Mouse (Mus musculus) ES-E14 (cell line): ENCODE measurements around the gene Ube2j2. TPM values are rescaled to one million over a fixed set of nuclear protein-coding genes. Genes with fewer than 3 reads are reported as not detected.

ENCODE experiments used
- DNase-seq: peaks from one replicate; pipeline ENCODE4 v3.0.0-alpha.2; 2013; ENCODE audit warnings: low read depth, low spot score
- H3K27ac ChIP-seq: 2 replicates; pipeline ENCODE4 v1.5.1; 2012; ENCODE audit warnings: low read depth, mild to moderate bottlenecking, low read length, moderate library complexity, mixed read lengths; ENCODE audit not compliant: poor library complexity, insufficient read depth, severe bottlenecking
- H3K36me3 ChIP-seq: 2 replicates; pipeline ENCODE4 v1.6.1; 2012; ENCODE audit warnings: mild to moderate bottlenecking, low read length, moderate library complexity, mixed read lengths; ENCODE audit not compliant: control insufficient read depth, poor library complexity, insufficient read depth, severe bottlenecking
- H3K4me1 ChIP-seq, 2 experiments: fragments of 150-350 bp in 1 of 2; sonication (generic) in 1 of 2; 2 replicates each; pipeline ENCODE4 v1.6.1; 2012; ENCODE audit warnings: low read length in 2 of 2, mild to moderate bottlenecking in 1 of 2, mixed read lengths in 1 of 2; ENCODE audit not compliant: control insufficient read depth in 2 of 2, insufficient read depth in 2 of 2, poor library complexity in 1 of 2
- H3K4me3 ChIP-seq, 2 experiments: fragments of 150-350 bp in 1 of 2; sonication (generic) in 1 of 2; 2 replicates each; pipeline ENCODE4 v1.5.1; 2012; ENCODE audit warnings: low read length in 2 of 2, low read depth in 1 of 2, mild to moderate bottlenecking in 1 of 2, mixed read lengths in 1 of 2; ENCODE audit not compliant: insufficient read depth in 1 of 2, poor library complexity in 1 of 2, severe bottlenecking in 1 of 2
- H3K9ac ChIP-seq: 2 replicates; pipeline ENCODE4 v1.6.1; 2012; ENCODE audit warnings: low read depth, mild to moderate bottlenecking, low read length, mixed read lengths; ENCODE audit not compliant: poor library complexity, insufficient read depth, severe bottlenecking
- H3K9me3 ChIP-seq: fragments of 150-350 bp; sonication (generic); 2 replicates; pipeline ENCODE4 v1.6.1; 2012; ENCODE audit warnings: low read depth, mild to moderate bottlenecking, low read length; ENCODE audit not compliant: control insufficient read depth, insufficient read depth
- CHD2 ChIP-seq: IDR thresholded peaks from 2 replicates; pipeline ENCODE4 v1.6.1; 2014; ENCODE audit warnings: mild to moderate bottlenecking, low read depth, low read length, inconsistent platforms
- HCFC1 ChIP-seq: IDR thresholded peaks from 2 replicates; pipeline ENCODE4 v1.6.1; 2012; ENCODE audit warnings: low read length, inconsistent platforms, borderline replicate concordance; ENCODE audit not compliant: insufficient read depth
- MAFK ChIP-seq: IDR thresholded peaks from 2 replicates; pipeline ENCODE4 v1.6.1; 2014; ENCODE audit warnings: mild to moderate bottlenecking, low read depth, low read length, inconsistent platforms; ENCODE audit not compliant: insufficient read depth
- ZC3H11A ChIP-seq: IDR thresholded peaks from 2 replicates; pipeline ENCODE4 v1.6.1; 2012; ENCODE audit warnings: low read depth, mild to moderate bottlenecking, inconsistent platforms, low read length, borderline replicate concordance
- ZNF384 ChIP-seq: IDR thresholded peaks from 2 replicates; pipeline ENCODE4 v1.6.1; 2012; ENCODE audit warnings: low read depth, low read length, inconsistent platforms
- in situ Hi-C, 2 experiments: fragments of 600-800 bp; cut with MboI; formaldehyde crosslinking; loops; one replicate each; pipeline ENCODE4 v1.15.1; 2025; ENCODE audit warnings: low sequenced_read_pairs in 2 of 2, inconsistent platforms in 1 of 2; ENCODE audit not compliant: unreplicated experiment in 2 of 2
- total RNA-seq: library from RNA; depleted of rRNA; stranded (reverse); fragments of 300-350 nt; gene quantifications from 2 replicates; pipeline ENCODE4 v1.2.3, GENCODE M21; 2012; rRNA removed

Gene Ube2j2
- total RNA-seq, 1 experiment, result 74.1 TPM

- peak; percentile 79 for DNase-seq
- in situ Hi-C loops, result no loop called here
- no peaks in the 10 kb centered on the region for H3K9me3 ChIP-seq
- peaks cover 2% of the 10 kb centered on the region; the same call in 1 of the 2 replicates for H3K36me3 ChIP-seq
- H3K9ac ChIP-seq, result peak within 1 kb of the TSS; percentile 98
- peak within 1 kb of the TSS; percentile 89 to 97 for H3K4me3 ChIP-seq
- no peak for TF ChIP-seq ZNF384
- TF ChIP-seq HCFC1, result peak; percentile 50; the same call in 1 of the 2 replicates
- H3K27ac ChIP-seq, result peak within 1 kb of the TSS; percentile 96
- H3K4me1 ChIP-seq, result peaks cover 3 to 8% of the 10 kb centered on the region in 2 experiments; a peak in 3 of 4 replicates
Observed at GRCm38 (mm10) chr4:155992241-155992905, 48.7 kb downstream of the Ube2j2 start, which contains the start of the genes B3galt6 and Sdf4. TSS of gene B3galt6 (minus strand) at chr4:155992649. TSS of gene Sdf4 (plus strand) at chr4:155992872.

- Histone ChIP-seq H3K9me3 (no peaks in the 10 kb centered on the region), H3K27ac (peak overlapping the region; percentile 96), H3K9ac (peak overlapping the region; percentile 98), H3K4me1 (peaks cover 3 to 8% of the 10 kb centered on the region in 2 experiments; a peak in 3 of 4 replicates), H3K4me3 (peak overlapping the region; percentile 89 to 97), H3K36me3 (peaks cover 8% of the 10 kb centered on the region)
- DNase-seq, result peak; percentile 90
- in situ Hi-C loops, result no loop called here
- peak; percentile 90 for TF ChIP-seq HCFC1
- no peak for TF ChIP-seq ZC3H11A
- TF ChIP-seq CHD2, result 0 out of 2 replicates have a peak, but pooled peaks have one; percentile 69
- peak; percentile 75 for TF ChIP-seq ZNF384
- TF ChIP-seq MAFK, result no peak
Observed at GRCm38 (mm10) chr4:155992906-155993547, 49.4 kb downstream of the Ube2j2 start.

GRCm38 (mm10) chr4:155993606-155994005 lies 50.0 kb downstream of the Ube2j2 start:
- Histone ChIP-seq H3K27ac (peak overlapping the region; percentile 96), H3K4me1 (peaks cover 3 to 8% of the 10 kb centered on the region in 2 experiments; a peak in 3 of 4 replicates), H3K9me3 (no peaks in the 10 kb centered on the region), H3K36me3 (peaks cover 10% of the 10 kb centered on the region), H3K4me3 (peak overlapping the region; percentile 89 to 97), H3K9ac (peak overlapping the region; percentile 98)
- DNase-seq, result no peak
- no peak for TF ChIP-seq ZC3H11A
- in situ Hi-C loops, result no loop called here

- no peak overlapping the region for H3K27ac ChIP-seq
- H3K36me3 ChIP-seq, result peaks cover 46% of the 10 kb centered on the region
- H3K9ac ChIP-seq, result no peak overlapping the region
- no peaks in the 10 kb centered on the region for H3K4me1 ChIP-seq
- TF ChIP-seq HCFC1 (no peak), ZC3H11A (no peak), MAFK (no peak), CHD2 (no peak), ZNF384 (no peak)
- in situ Hi-C loops, result no loop called here
- no peaks in the 10 kb centered on the region for H3K9me3 ChIP-seq
- no peak overlapping the region for H3K4me3 ChIP-seq
- DNase-seq, result no peak
Observed at GRCm38 (mm10) chr4:156004109-156004508, 60.5 kb downstream of the Ube2j2 start.

GRCm38 (mm10) chr4:156008369-156008768 lies 64.7 kb downstream of the Ube2j2 start:
- in situ Hi-C loops, result no loop called here
- TF ChIP-seq MAFK, result no peak
- TF ChIP-seq CHD2, result no peak
- TF ChIP-seq HCFC1, result no peak
- no peak for TF ChIP-seq ZNF384
- TF ChIP-seq ZC3H11A, result no peak

More at GRCm38 (mm10) chr4:156008369-156008768, 64.7 kb downstream of the Ube2j2 start:
- no peak for DNase-seq
- no peak overlapping the region for H3K9ac ChIP-seq
- H3K36me3 ChIP-seq, result peaks cover 39% of the 10 kb centered on the region
- H3K4me3 ChIP-seq, result no peak overlapping the region
- no peaks in the 10 kb centered on the region for H3K4me1 ChIP-seq
- H3K9me3 ChIP-seq, result no peaks in the 10 kb centered on the region
- no peak overlapping the region for H3K27ac ChIP-seq

Other genes starting within 250 kb of the Ube2j2 start
- 10.0 and 22.1 TPM in 2 replicates for gene Fndc10, start 249.5 kb upstream of the Ube2j2 start, total RNA-seq
- 125 and 129 TPM in 2 replicates for gene Ssu72, start 239.0 kb upstream of the Ube2j2 start, total RNA-seq
- gene Tmem240, start 209.0 kb upstream of the Ube2j2 start, total RNA-seq, result 0.22 and 0.58 TPM in 2 replicates
- gene Atad3a, start 182.7 kb upstream of the Ube2j2 start, total RNA-seq, result 169 and 267 TPM in 2 replicates
- gene Vwa1, start 169.1 kb upstream of the Ube2j2 start, total RNA-seq, result 4.6 and 10.6 TPM in 2 replicates
- 0.09 and 0.11 TPM in 2 replicates for gene Tmem88b, start 158.0 kb upstream of the Ube2j2 start, total RNA-seq
- gene Ankrd65, start 153.4 kb upstream of the Ube2j2 start, total RNA-seq, result 0.49 and 0.74 TPM in 2 replicates
- 114 and 157 TPM in 2 replicates for gene Mrpl20, start 141.0 kb upstream of the Ube2j2 start, total RNA-seq
- gene Ccnl2, start 131.3 kb upstream of the Ube2j2 start, total RNA-seq, result 103 and 171 TPM in 2 replicates
- gene Aurkaip1, start 112.6 kb upstream of the Ube2j2 start, total RNA-seq, result 156 and 162 TPM in 2 replicates
- 14.2 and 14.4 TPM in 2 replicates for gene Mxra8, start 104.2 kb upstream of the Ube2j2 start, total RNA-seq
- gene Dvl1, start 96.4 kb upstream of the Ube2j2 start, total RNA-seq, result 49.8 and 88.0 TPM in 2 replicates
- 0.40 and 0.58 TPM in 2 replicates for gene Tas1r3, start 80.5 kb upstream of the Ube2j2 start, total RNA-seq
- gene Cptp, start 74.4 kb upstream of the Ube2j2 start, total RNA-seq, result 9.7 and 10.1 TPM in 2 replicates
- 106 and 119 TPM in 2 replicates for gene Ints11, start 74.3 kb upstream of the Ube2j2 start, total RNA-seq
- gene Pusl1, start 52.0 kb upstream of the Ube2j2 start, total RNA-seq, result 62.2 and 104 TPM in 2 replicates
- 17.1 and 32.0 TPM in 2 replicates for gene Acap3, start 52.0 kb upstream of the Ube2j2 start, total RNA-seq
- 6.4 and 10.3 TPM in 2 replicates for gene C1qtnf12, start 18.5 kb downstream of the Ube2j2 start, total RNA-seq
- gene B3galt6, start 48.8 kb downstream of the Ube2j2 start, total RNA-seq, result 11.9 and 20.6 TPM in 2 replicates
- 176 and 257 TPM in 2 replicates for gene Sdf4, start 49.0 kb downstream of the Ube2j2 start, total RNA-seq
- 2.4 and 2.6 TPM in 2 replicates for gene Tnfrsf4, start 70.0 kb downstream of the Ube2j2 start, total RNA-seq
- 0.62 and 1.1 TPM in 2 replicates for gene Tnfrsf18, start 82.3 kb downstream of the Ube2j2 start, total RNA-seq
- 0.22 and 0.37 TPM in 2 replicates for gene Ttll10, start 115.6 kb downstream of the Ube2j2 start, total RNA-seq
- gene 9430015G10Rik, start 166.2 kb downstream of the Ube2j2 start, total RNA-seq, result 83.4 and 131 TPM in 2 replicates
- gene Rnf223, start 186.7 kb downstream of the Ube2j2 start, total RNA-seq, result 1.7 and 2.2 TPM in 2 replicates